Mouse (Mus musculus) adipocyte (in vitro differentiated cells): ENCODE measurements at regions not wholly inside any gene's neighbourhood (a gene's known extent, or its start where the extent isn't known, plus 50 kb on each side); places are given as distances from the start of the nearest gene placed in this dataset.
A peak's percentile ranks its signal among the peaks of the same experiment; 100 is the strongest.

Source experiments
- DNase-seq: peaks from one replicate; pipeline ENCODE4 v3.0.0-alpha.2; 2016; ENCODE audit warnings: low spot score

GRCm38 (mm10) chr15:52095629-52096190 is 1789.0 kb upstream of the Gm7489 start:
- DNase-seq: no peak

- no peak for DNase-seq
Observed at GRCm38 (mm10) chr15:52108761-52109160, 1775.9 kb upstream of the Gm7489 start.

- DNase-seq: no peak
Observed at GRCm38 (mm10) chr15:52114368-52115036, 1770.2 kb upstream of the Gm7489 start.

GRCm38 (mm10) chr15:52136693-52137092 is 1748.0 kb upstream of the Gm7489 start:
- no peak for DNase-seq

- DNase-seq: peak; percentile 34
Observed at GRCm38 (mm10) chr15:52153421-52153820, 1731.3 kb upstream of the Gm7489 start.

- no peak for DNase-seq
Observed at GRCm38 (mm10) chr15:52155784-52156183, 1728.9 kb upstream of the Gm7489 start.

GRCm38 (mm10) chr15:52156779-52157178 is 1727.9 kb upstream of the Gm7489 start:
- DNase-seq: peak; percentile 3

- peak; percentile 76 for DNase-seq
Observed at GRCm38 (mm10) chr15:52160181-52161088, 1724.3 kb upstream of the Gm7489 start.

GRCm38 (mm10) chr15:52161089-52161442 is 1723.6 kb upstream of the Gm7489 start:
- DNase-seq: no peak

GRCm38 (mm10) chr15:52161568-52162316 is 1723.0 kb upstream of the Gm7489 start:
- no peak for DNase-seq

- no peak for DNase-seq
Observed at GRCm38 (mm10) chr15:52166144-52166543, 1718.6 kb upstream of the Gm7489 start.

GRCm38 (mm10) chr15:52166595-52167443 is 1717.9 kb upstream of the Gm7489 start:
- no peak for DNase-seq

- DNase-seq: no peak
Observed at GRCm38 (mm10) chr15:52167811-52168210, 1716.9 kb upstream of the Gm7489 start.

- DNase-seq: no peak
Observed at GRCm38 (mm10) chr15:52176951-52177350, 1707.8 kb upstream of the Gm7489 start.

GRCm38 (mm10) chr15:52178668-52179067 is 1706.0 kb upstream of the Gm7489 start:
- DNase-seq: no peak

- no peak for DNase-seq
Observed at GRCm38 (mm10) chr15:52179379-52179778, 1705.3 kb upstream of the Gm7489 start.

GRCm38 (mm10) chr15:52191176-52191575 is 1693.5 kb upstream of the Gm7489 start:
- DNase-seq: no peak

- DNase-seq: no peak
Observed at GRCm38 (mm10) chr15:52207271-52207670, 1677.4 kb upstream of the Gm7489 start.

GRCm38 (mm10) chr15:52232442-52232841 is 1652.3 kb upstream of the Gm7489 start:
- DNase-seq: no peak

- DNase-seq: no peak
Observed at GRCm38 (mm10) chr15:52236220-52236619, 1648.5 kb upstream of the Gm7489 start.

GRCm38 (mm10) chr15:52242890-52243289 is 1641.8 kb upstream of the Gm7489 start:
- no peak for DNase-seq
